10 mouse cellular contexts compared by ENCODE assay signal in genomic region chr2:84647051-84647568, GRCm38 (mm10). TPM values are rescaled to one million over a fixed set of nuclear protein-coding genes. Genes with fewer than 3 reads are reported as not detected.
DNase-seq lines count a peak whose midpoint lies in the region; ATAC-seq and TF ChIP-seq lines count a peak whose summit lies in the region.
"Had no signal": no experiment of that assay in that cellular context is flagged by ENCODE, and none has a peak within 500 bp of the region (broad histone marks: within the 10 kb centered on the region; RNA-seq: fewer than 3 reads in every experiment).

No protein-coding gene starts in this region.

- TF ChIP-seq CTCF in thymus, adult 2 months (IDR thresholded peaks at IDR 0.05; ENCODE audit: borderline replicate concordance, control insufficient read depth, extremely low read depth, insufficient read depth, low read length, poor library complexity), result no peak

- 0 out of 2 replicates have a peak overlapping the region, but pooled peaks have one; percentile 75 for H3K4me3 ChIP-seq in kidney, embryonic 15.5 days (replicated peaks)
- peak overlapping the region; percentile 83; the same call in 1 of the 2 replicates for H3K4me3 ChIP-seq in embryonic facial prominence, embryonic 10.5 days
- H3K4me3 ChIP-seq in heart, embryonic 16.5 days (ENCODE audit: low read length), result no peak overlapping the region
- H3K4me3 ChIP-seq in midbrain, embryonic 15.5 days, result peak overlapping the region; percentile 76
- H3K4me3 ChIP-seq in thymus, adult 2 months (ENCODE audit: control insufficient read depth, insufficient read depth, low read length), result no peak overlapping the region

- WGBS in kidney, embryonic 15.5 days, result 92% methylated on average over 6 of the region's 6 CpGs
- WGBS in embryonic facial prominence, embryonic 10.5 days, result 94% methylated on average over 6 of the region's 6 CpGs
- 79% methylated on average over 6 of the region's 6 CpGs for WGBS in heart, embryonic 16.5 days
- 95% methylated on average over 6 of the region's 6 CpGs for WGBS in midbrain, embryonic 15.5 days
- 95% methylated on average over 6 of the region's 6 CpGs for WGBS in thymus, adult 2 months

- H3K9ac ChIP-seq in kidney, embryonic 15.5 days, result no peak overlapping the region
- H3K9ac ChIP-seq in heart, embryonic 16.5 days (ENCODE audit: low read length), result no peak overlapping the region
- H3K9ac ChIP-seq in midbrain, embryonic 15.5 days, result no peak overlapping the region

- peaks cover 22% of the 10 kb centered on the region for H3K4me1 ChIP-seq in kidney, embryonic 15.5 days
- peaks cover 23% of the 10 kb centered on the region for H3K4me1 ChIP-seq in embryonic facial prominence, embryonic 10.5 days
- H3K4me1 ChIP-seq in heart, embryonic 16.5 days (ENCODE audit: control insufficient read depth, insufficient read depth, low read length), result peaks cover 35% of the 10 kb centered on the region
- peaks cover 28% of the 10 kb centered on the region for H3K4me1 ChIP-seq in midbrain, embryonic 15.5 days
- no peaks in the 10 kb centered on the region for H3K4me1 ChIP-seq in thymus, adult 2 months (replicated peaks; ENCODE audit: control insufficient read depth, insufficient read depth, low read length)

- H3K27ac ChIP-seq in kidney, embryonic 15.5 days, result no peak overlapping the region
- no peak overlapping the region for H3K27ac ChIP-seq in embryonic facial prominence, embryonic 10.5 days (replicated peaks)
- no peak overlapping the region for H3K27ac ChIP-seq in heart, embryonic 16.5 days (ENCODE audit: low read length)
- no peak overlapping the region for H3K27ac ChIP-seq in midbrain, embryonic 15.5 days
- H3K27ac ChIP-seq in thymus, adult 2 months (ENCODE audit: control insufficient read depth, insufficient read depth, low read length), result no peak overlapping the region

- H3K36me3 ChIP-seq in kidney, embryonic 15.5 days, result 0 out of 2 replicates have a peak, but pooled peaks cover 3% of the 10 kb centered on the region
- peaks cover 20% of the 10 kb centered on the region for H3K36me3 ChIP-seq in embryonic facial prominence, embryonic 10.5 days (replicated peaks)
- 0 out of 2 replicates have a peak, but pooled peaks cover 1% of the 10 kb centered on the region for H3K36me3 ChIP-seq in heart, embryonic 16.5 days (ENCODE audit: control insufficient read depth, insufficient read depth)
- H3K36me3 ChIP-seq in midbrain, embryonic 15.5 days (replicated peaks), result no peaks in the 10 kb centered on the region
- H3K36me3 ChIP-seq in thymus, adult 2 months (ENCODE audit: control insufficient read depth, insufficient read depth, low read length), result no peaks in the 10 kb centered on the region

- ATAC-seq in kidney, embryonic 15.5 days (replicated peaks; ENCODE audit: low FRiP score), result no peak
- no peak for ATAC-seq in heart, embryonic 16.5 days (replicated peaks; ENCODE audit: extremely low read depth, insufficient read depth, low FRiP score)
- ATAC-seq in midbrain, embryonic 15.5 days (replicated peaks), result no peak

- DNase-seq in kidney, postnatal 4 days, result no peak
- DNase-seq in embryonic facial prominence, embryonic 10.5 days (ENCODE audit: low spot score), result no peak
- DNase-seq in thymus, adult 2 months, result no peak
- no peak for DNase-seq in cerebellum, adult 11 months
- DNase-seq: kidney, adult 11 months; right cerebral cortex, postnatal 25 days; thymus, postnatal 25 days had no signal

- no peak for TF ChIP-seq POLR2A in thymus, adult 2 months (IDR thresholded peaks at IDR 0.05; ENCODE audit: control insufficient read depth, extremely low read depth, insufficient read depth, low read length, poor library complexity)

- H3K4me2 ChIP-seq in kidney, embryonic 15.5 days, result peak overlapping the region; percentile 3; the same call in 1 of the 2 replicates
- peak overlapping the region; percentile 72 for H3K4me2 ChIP-seq in heart, embryonic 16.5 days (ENCODE audit: low read depth, low read length)
- peak overlapping the region; percentile 76 for H3K4me2 ChIP-seq in midbrain, embryonic 15.5 days

- H3K9me3 ChIP-seq in kidney, embryonic 15.5 days (replicated peaks), result no peaks in the 10 kb centered on the region
- H3K9me3 ChIP-seq in embryonic facial prominence, embryonic 10.5 days, result no peaks in the 10 kb centered on the region
- no peaks in the 10 kb centered on the region for H3K9me3 ChIP-seq in heart, embryonic 16.5 days (replicated peaks; ENCODE audit: control insufficient read depth, low read length)
- no peaks in the 10 kb centered on the region for H3K9me3 ChIP-seq in midbrain, embryonic 15.5 days

- H3K27me3 ChIP-seq in kidney, embryonic 15.5 days, result no peaks in the 10 kb centered on the region
- no peaks in the 10 kb centered on the region for H3K27me3 ChIP-seq in embryonic facial prominence, embryonic 10.5 days (replicated peaks; ENCODE audit: low read depth, poor library complexity, severe bottlenecking)
- no peaks in the 10 kb centered on the region for H3K27me3 ChIP-seq in heart, embryonic 16.5 days (ENCODE audit: control insufficient read depth, insufficient read depth, low read length)
- no peaks in the 10 kb centered on the region for H3K27me3 ChIP-seq in midbrain, embryonic 15.5 days (replicated peaks)
- H3K27me3 ChIP-seq in thymus, adult 2 months (ENCODE audit: control insufficient read depth, insufficient read depth, low read length), result no peaks in the 10 kb centered on the region; the same call in 1 of the 2 replicates

RNA-seq across cellular contexts. Expression of gene Ctnnd1, which starts 3.5 kb away (rescaled TPM):
- polyA plus RNA-seq in kidney, embryonic 15.5 days (2015; fragmentation: Nextera tagmentation; extraction: Ambion mirVana), result 50.3 and 54.7 TPM in 2 replicates
- polyA plus RNA-seq in embryonic facial prominence, embryonic 10.5 days (2016; fragmentation: Nextera tagmentation; extraction: Ambion mirVana), result 43.3 and 44.3 TPM in 2 replicates
- 58.7 and 66.3 TPM in 2 replicates for polyA plus RNA-seq in heart, embryonic 16.5 days (2015; fragmentation: Nextera tagmentation; extraction: Ambion mirVana)
- polyA plus RNA-seq in midbrain, embryonic 15.5 days (2015; fragmentation: Nextera tagmentation; extraction: Ambion mirVana), result 31.3 and 34.2 TPM in 2 replicates
- 10.5 and 13.6 TPM in 2 replicates for polyA plus RNA-seq in thymus, adult 2 months (2012; rRNA removed)

RNA-seq across cellular contexts. Expression of gene Btbd18, which starts 11.8 kb away (rescaled TPM):
- polyA plus RNA-seq in kidney, embryonic 15.5 days (2015; fragmentation: Nextera tagmentation; extraction: Ambion mirVana), result 0.26 and 0.34 TPM in 2 replicates
- polyA plus RNA-seq in embryonic facial prominence, embryonic 10.5 days (2016; fragmentation: Nextera tagmentation; extraction: Ambion mirVana), result 0.14 and 0.41 TPM in 2 replicates
- polyA plus RNA-seq in heart, embryonic 16.5 days (2015; fragmentation: Nextera tagmentation; extraction: Ambion mirVana), result 0.13 and 0.19 TPM in 2 replicates
- polyA plus RNA-seq in midbrain, embryonic 15.5 days (2015; fragmentation: Nextera tagmentation; extraction: Ambion mirVana), result 0.14 and 0.19 TPM in 2 replicates
- not detected in 2 replicates for polyA plus RNA-seq in thymus, adult 2 months (2012; rRNA removed)

RNA-seq across cellular contexts. Expression of gene Selenoh, which starts 23.5 kb away (rescaled TPM):
- polyA plus RNA-seq in kidney, embryonic 15.5 days (2015; fragmentation: Nextera tagmentation; extraction: Ambion mirVana), result 355 and 388 TPM in 2 replicates
- polyA plus RNA-seq in embryonic facial prominence, embryonic 10.5 days (2016; fragmentation: Nextera tagmentation; extraction: Ambion mirVana), result 505 and 520 TPM in 2 replicates
- 187 and 195 TPM in 2 replicates for polyA plus RNA-seq in heart, embryonic 16.5 days (2015; fragmentation: Nextera tagmentation; extraction: Ambion mirVana)
- polyA plus RNA-seq in midbrain, embryonic 15.5 days (2015; fragmentation: Nextera tagmentation; extraction: Ambion mirVana), result 168 and 174 TPM in 2 replicates
- polyA plus RNA-seq in thymus, adult 2 months (2012; rRNA removed), result 172 and 191 TPM in 2 replicates

RNA-seq across cellular contexts. Expression of gene Gm28635, which starts 30.7 kb away (rescaled TPM):
- not detected in 2 replicates for polyA plus RNA-seq in kidney, embryonic 15.5 days (2015; fragmentation: Nextera tagmentation; extraction: Ambion mirVana)
- not detected in 2 replicates for polyA plus RNA-seq in embryonic facial prominence, embryonic 10.5 days (2016; fragmentation: Nextera tagmentation; extraction: Ambion mirVana)
- not detected in 2 replicates for polyA plus RNA-seq in heart, embryonic 16.5 days (2015; fragmentation: Nextera tagmentation; extraction: Ambion mirVana)
- not detected in 2 replicates for polyA plus RNA-seq in midbrain, embryonic 15.5 days (2015; fragmentation: Nextera tagmentation; extraction: Ambion mirVana)
- polyA plus RNA-seq in thymus, adult 2 months (2012; rRNA removed), result not detected in 2 replicates

RNA-seq across cellular contexts. Expression of gene Med19, which starts 31.1 kb away (rescaled TPM):
- 41.3 and 44.4 TPM in 2 replicates for polyA plus RNA-seq in kidney, embryonic 15.5 days (2015; fragmentation: Nextera tagmentation; extraction: Ambion mirVana)
- 45.3 and 46.4 TPM in 2 replicates for polyA plus RNA-seq in embryonic facial prominence, embryonic 10.5 days (2016; fragmentation: Nextera tagmentation; extraction: Ambion mirVana)
- 21.4 and 23.0 TPM in 2 replicates for polyA plus RNA-seq in heart, embryonic 16.5 days (2015; fragmentation: Nextera tagmentation; extraction: Ambion mirVana)
- polyA plus RNA-seq in midbrain, embryonic 15.5 days (2015; fragmentation: Nextera tagmentation; extraction: Ambion mirVana), result 49.5 and 50.1 TPM in 2 replicates
- 10.6 and 11.6 TPM in 2 replicates for polyA plus RNA-seq in thymus, adult 2 months (2012; rRNA removed)

Comparison
In these comparisons a context has a peak if more than half of its experiments do, and no peak if none do; other contexts are left out.
1. H3K4me2 ChIP-seq: peak in every context shown above with its lines; median percentile 76 in midbrain, embryonic 15.5 days; 72 in heart, embryonic 16.5 days; 3 in kidney, embryonic 15.5 days.
2. H3K4me3 ChIP-seq: peak in kidney, embryonic 15.5 days (single experiment), embryonic facial prominence, embryonic 10.5 days (single experiment) and midbrain, embryonic 15.5 days (single experiment); none in heart, embryonic 16.5 days (single experiment) and thymus, adult 2 months (single experiment).